Mouse (Mus musculus) myocyte (in vitro differentiated cells): ENCODE results near the gene Krcc1. TPM values are rescaled to one million over a fixed set of nuclear protein-coding genes. Genes with fewer than 3 reads are reported as not detected.
"Not testable (repeated sequence)": the region's sequence is repeated elsewhere in the genome, so short reads cannot be mapped to it uniquely, and the experiment has no call there.

Source experiments
- H3K27me3 ChIP-seq: one replicate; pipeline ENCODE4 v1.6.1; 2011; ENCODE audit not compliant: control insufficient read depth, insufficient read depth, insufficient read length
- H3K36me3 ChIP-seq: one replicate; pipeline ENCODE4 v1.6.1; 2011; ENCODE audit not compliant: control insufficient read depth, insufficient read depth
- H3K4me2 ChIP-seq: one replicate; pipeline ENCODE4 v1.6.1; 2011; ENCODE audit warnings: low read depth, control low read depth
- H3K4me3 ChIP-seq: one replicate; pipeline ENCODE4 v1.5.1; 2011; ENCODE audit warnings: mild to moderate bottlenecking, control low read depth, moderate library complexity
- H3K79me2 ChIP-seq: one replicate; pipeline ENCODE4 v1.6.1; 2011; ENCODE audit not compliant: control insufficient read depth, insufficient read depth
- H3ac ChIP-seq: one replicate; pipeline ENCODE4 v1.6.1; 2011; ENCODE audit not compliant: control insufficient read depth, insufficient read length
- CEBPB ChIP-seq: IDR thresholded peaks from 2 replicates; pipeline ENCODE4 v1.6.1; 2011; ENCODE audit warnings: mild to moderate bottlenecking, moderate library complexity; ENCODE audit not compliant: poor library complexity, insufficient read depth, severe bottlenecking
- E2F4 ChIP-seq: IDR thresholded peaks from one replicate; pipeline ENCODE4 v1.6.1; 2011; ENCODE audit warnings: mild to moderate bottlenecking, control low read depth, moderate library complexity; ENCODE audit not compliant: insufficient read depth
- MAX ChIP-seq: IDR thresholded peaks from one replicate; pipeline ENCODE4 v1.6.1; 2011; ENCODE audit warnings: low read depth, mild to moderate bottlenecking, control low read depth
- MYOD1 ChIP-seq, 3 experiments: IDR thresholded peaks; one replicate each; pipeline ENCODE4 v1.6.1; 2011; ENCODE audit warnings: control low read depth in 2 of 3, low read depth in 2 of 3, mild to moderate bottlenecking in 2 of 3, moderate library complexity in 1 of 3; ENCODE audit not compliant: insufficient read length in 2 of 3, control insufficient read depth in 1 of 3
- MYOG ChIP-seq, 3 experiments: IDR thresholded peaks; one replicate each; pipeline ENCODE4 v1.6.1; 2011; ENCODE audit warnings: control low read depth in 2 of 3, low read depth in 2 of 3, mild to moderate bottlenecking in 2 of 3; ENCODE audit not compliant: insufficient read length in 2 of 3, control insufficient read depth in 1 of 3, insufficient read depth in 1 of 3
- POLR2A ChIP-seq: IDR thresholded peaks from one replicate; pipeline ENCODE4 v1.6.1; 2011; ENCODE audit warnings: low read depth, mild to moderate bottlenecking, control low read depth, moderate library complexity; ENCODE audit not compliant: insufficient read length
- POLR2AphosphoS2 ChIP-seq: IDR thresholded peaks from one replicate; pipeline ENCODE4 v1.6.1; 2011; ENCODE audit warnings: low read depth, control low read depth; ENCODE audit not compliant: insufficient read length
- REST ChIP-seq: IDR thresholded peaks from one replicate; pipeline ENCODE4 v1.6.1; 2011; ENCODE audit warnings: mild to moderate bottlenecking, control low read depth, moderate library complexity; ENCODE audit not compliant: insufficient read depth, insufficient read length
- SRF ChIP-seq: IDR thresholded peaks from one replicate; pipeline ENCODE4 v1.6.1; 2011; ENCODE audit warnings: low read depth; ENCODE audit not compliant: control insufficient read depth, insufficient read length
- TCF12 ChIP-seq: IDR thresholded peaks from one replicate; pipeline ENCODE4 v1.6.1; 2011; ENCODE audit warnings: mild to moderate bottlenecking, control low read depth; ENCODE audit not compliant: poor library complexity, insufficient read depth, severe bottlenecking
- TCF3 ChIP-seq: IDR thresholded peaks from one replicate; pipeline ENCODE4 v1.6.1; 2011; ENCODE audit warnings: low read depth, control low read depth; ENCODE audit not compliant: insufficient read length
- USF1 ChIP-seq: IDR thresholded peaks from one replicate; pipeline ENCODE4 v1.6.1; 2011; ENCODE audit warnings: low read depth, mild to moderate bottlenecking, control low read depth, moderate library complexity
- polyA plus RNA-seq: library from polyadenylated mRNA; unstranded; fragments of >200 nt; fragmentation: generic; extraction: Trizol; gene quantifications from one replicate; pipeline ENCODE4 v1.2.1, GENCODE M21; 2012; ENCODE audit warnings: missing spikeins

Krcc1 gene
- polyA plus RNA-seq, 1 experiment = 18.6 TPM

DNA sequence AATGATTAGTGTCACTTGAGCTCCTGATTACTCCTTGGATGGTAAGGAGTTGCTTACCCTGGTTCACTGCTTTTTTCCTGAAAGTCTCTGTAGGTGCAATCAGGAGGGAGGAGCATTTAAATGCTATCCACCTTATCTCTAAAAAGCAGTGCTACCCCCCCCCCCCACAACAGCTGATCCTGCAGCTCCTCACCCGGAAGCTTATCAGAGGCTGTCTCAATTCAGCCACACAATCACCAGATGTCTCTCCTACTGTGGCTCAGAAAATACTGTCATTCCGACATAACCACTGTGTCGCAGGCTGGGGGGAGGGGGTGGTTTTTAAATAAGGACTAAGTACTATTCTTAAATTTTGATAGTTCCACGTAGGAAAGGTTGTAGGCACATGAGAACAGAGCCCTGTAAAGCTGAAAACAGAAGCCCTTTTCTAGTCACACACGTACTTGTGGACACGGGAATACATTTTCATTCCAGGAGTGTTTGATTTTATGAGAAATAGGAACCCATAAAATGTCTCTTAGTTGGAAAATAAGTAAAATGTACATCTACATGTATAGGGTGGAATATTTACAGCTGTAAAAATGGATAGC, 11.3 kb upstream of the Krcc1 start:
- Histone ChIP-seq H3K4me3 (peak overlapping the region; percentile 29), H3K27me3 (no peaks in the 10 kb centered on the region), H3K4me2 (peak overlapping the region; percentile 84), H3K79me2 (peaks cover 20% of the 10 kb centered on the region), H3K36me3 (no peaks in the 10 kb centered on the region), H3ac (no peak overlapping the region)
- no peak for TF ChIP-seq TCF12
- TF ChIP-seq POLR2AphosphoS2 = no peak
- TF ChIP-seq REST = no peak
- no peak for TF ChIP-seq TCF3
- TF ChIP-seq MAX = no peak
- peak in 1 of 3 experiments; percentile 40 for TF ChIP-seq MYOD1 (IDR thresholded peaks at IDR 0.05; ENCODE audit: control insufficient read depth in 1 of 3, insufficient read length in 2 of 3, low read depth in 2 of 3)
- TF ChIP-seq CEBPB = no peak
- TF ChIP-seq POLR2A = no peak
- TF ChIP-seq USF1 = no peak
- no peak for TF ChIP-seq SRF
- TF ChIP-seq MYOG (IDR thresholded peaks at IDR 0.05; ENCODE audit: control insufficient read depth in 1 of 3, insufficient read depth in 1 of 3, insufficient read length in 2 of 3, low read depth in 2 of 3) = peak in 1 of 3 experiments; percentile 62
- TF ChIP-seq E2F4 = no peak

DNA sequence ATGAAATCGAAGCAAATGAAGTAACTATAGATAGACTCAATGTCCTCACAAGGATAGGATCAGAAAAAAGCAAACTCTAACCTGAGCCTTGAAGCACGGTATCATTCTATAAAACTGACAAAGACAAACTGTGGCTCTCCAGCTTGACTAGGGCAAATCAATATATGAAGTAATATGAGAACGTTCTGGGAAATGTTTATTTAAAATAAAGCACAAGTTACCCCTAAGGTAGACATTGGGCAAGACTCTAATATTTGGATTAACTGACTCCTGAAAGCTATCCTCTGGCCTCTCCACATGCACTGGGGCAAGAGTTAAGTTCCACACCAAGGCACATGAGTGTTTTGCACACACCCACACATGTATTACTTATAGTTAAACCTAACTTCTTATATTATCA, 10.4 kb upstream of the Krcc1 start:
- Histone ChIP-seq H3K36me3 (no peaks in the 10 kb centered on the region), H3K27me3 (no peaks in the 10 kb centered on the region), H3ac (no peak overlapping the region), H3K4me2 (peak overlapping the region; percentile 84), H3K4me3 (peak overlapping the region; percentile 29), H3K79me2 (peaks cover 20% of the 10 kb centered on the region)
- TF ChIP-seq E2F4 (no peak), TCF12 (no peak), SRF (no peak), POLR2AphosphoS2 (no peak), MAX (no peak), MYOD1 (IDR thresholded peaks at IDR 0.05; ENCODE audit: control insufficient read depth in 1 of 3, insufficient read length in 2 of 3, low read depth in 2 of 3) (no peak), REST (no peak), TCF3 (no peak), POLR2A (no peak), USF1 (no peak), CEBPB (no peak), MYOG (IDR thresholded peaks at IDR 0.05; ENCODE audit: control insufficient read depth in 1 of 3, insufficient read depth in 1 of 3, insufficient read length in 2 of 3, low read depth in 2 of 3) (no peak)

DNA sequence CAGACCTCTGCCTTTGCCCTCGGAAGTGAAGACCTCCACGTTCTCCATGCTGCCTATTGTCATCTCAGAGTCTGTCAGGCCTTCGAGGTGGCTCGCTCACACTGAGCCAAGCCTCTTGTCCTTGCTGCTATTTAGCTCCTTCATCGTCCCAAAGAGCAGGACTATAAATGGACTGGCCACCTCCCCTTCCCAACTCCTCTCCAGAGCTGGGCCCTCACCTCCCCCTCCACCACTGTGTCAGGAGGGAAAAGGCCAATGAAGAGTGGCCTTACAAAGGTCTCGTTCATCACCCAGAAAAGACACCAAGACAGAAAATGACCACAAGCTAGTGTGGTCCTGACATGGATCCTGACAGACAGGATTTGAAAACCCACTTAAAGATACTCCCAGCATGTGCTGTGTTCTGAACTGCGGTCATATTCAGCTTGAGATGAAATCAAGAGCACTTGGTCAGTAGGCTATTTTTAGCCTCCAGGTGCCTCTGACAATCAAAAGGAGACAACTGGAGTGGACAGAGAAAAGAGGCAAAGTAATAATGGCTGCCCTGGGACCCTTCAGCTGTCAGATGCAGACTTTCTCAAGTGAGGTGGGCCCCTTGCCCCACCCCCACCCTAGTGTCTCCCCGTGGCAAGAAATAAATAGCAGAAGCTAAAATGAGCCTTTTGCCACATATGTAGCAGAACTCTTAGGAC, 9.2 kb upstream of the Krcc1 start:
- TF ChIP-seq REST = no peak
- TF ChIP-seq POLR2A = peak; percentile 67
- no peak for TF ChIP-seq TCF3
- TF ChIP-seq USF1 = no peak
- peak in 2 of 3 experiments; percentile 39 to 61 for TF ChIP-seq MYOG (IDR thresholded peaks at IDR 0.05; ENCODE audit: control insufficient read depth in 1 of 3, insufficient read depth in 1 of 3, insufficient read length in 2 of 3, low read depth in 2 of 3)
- peak; percentile 55 for TF ChIP-seq POLR2AphosphoS2
- no peak for TF ChIP-seq CEBPB
- TF ChIP-seq SRF = no peak
- no peak for TF ChIP-seq MAX
- TF ChIP-seq E2F4 = no peak
- peak; percentile 76 for TF ChIP-seq TCF12
- peak; percentile 82 to 90 (median 85) for TF ChIP-seq MYOD1 (IDR thresholded peaks at IDR 0.05; ENCODE audit: control insufficient read depth in 1 of 3, insufficient read length in 2 of 3, low read depth in 2 of 3)
- Histone ChIP-seq H3K27me3 (no peaks in the 10 kb centered on the region), H3K36me3 (no peaks in the 10 kb centered on the region), H3ac (no peak overlapping the region), H3K4me3 (peak overlapping the region; percentile 29), H3K79me2 (peaks cover 20% of the 10 kb centered on the region), H3K4me2 (peak overlapping the region; percentile 84)

DNA sequence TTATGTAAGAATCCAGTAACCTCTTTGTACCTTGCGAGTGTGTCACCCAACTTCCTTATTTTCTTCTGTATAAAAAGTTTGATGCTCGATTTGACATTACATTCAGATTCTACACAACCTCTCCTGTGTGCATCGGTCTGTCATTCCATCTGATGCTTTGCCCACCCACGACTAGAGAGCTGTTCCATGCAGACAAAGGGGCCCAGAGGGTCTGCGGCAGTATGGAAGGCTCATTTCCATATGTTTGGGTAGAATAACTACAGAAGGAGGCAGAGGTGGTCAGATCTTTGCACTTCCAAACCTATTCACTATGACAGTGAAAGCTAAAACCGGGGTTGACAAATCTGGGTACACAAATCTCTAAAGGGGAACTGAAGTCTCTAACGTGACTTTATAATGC, 3.9 kb upstream of the Krcc1 start:
- H3ac ChIP-seq, H3K79me2 ChIP-seq, H3K36me3 ChIP-seq, H3K4me2 ChIP-seq, H3K4me3 ChIP-seq, H3K27me3 ChIP-seq: not testable (repeated sequence)
